Mouse (Mus musculus) ES-CJ7 (cell line): Measurements from ENCODE around the gene Sgf29.

Experiments used
- DNase-seq: peaks from one replicate; pipeline ENCODE4 v3.0.0; 2011; ENCODE audit warnings: low read depth, low spot score

Gene Sgf29

GRCm38 (mm10) chr7:126636733-126637520, 12.2 kb upstream of the Sgf29 start:
- peak; percentile 67 for DNase-seq

- no peak for DNase-seq
These were observed 6.4 kb upstream of the Sgf29 start for GRCm38 (mm10) chr7:126642545-126643243.

DNA sequence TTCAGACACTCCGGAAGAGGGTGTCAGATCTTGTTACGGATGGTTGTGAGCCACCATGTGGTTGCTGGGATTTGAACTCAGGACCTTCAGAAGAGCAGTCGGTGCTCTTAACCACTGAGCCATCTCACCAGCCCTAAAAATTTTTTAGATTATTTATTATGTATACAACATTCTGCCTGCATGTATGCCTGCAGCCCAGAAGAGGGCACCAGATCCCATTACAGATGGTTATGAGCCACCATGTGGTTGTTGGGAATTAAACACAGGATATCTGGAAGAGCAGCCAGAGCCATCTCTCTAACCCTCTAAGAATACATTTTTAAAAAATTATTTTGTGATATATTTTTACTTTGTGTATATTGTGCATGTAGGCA, 5.9 kb upstream of the Sgf29 start:
- peak; percentile 45 for DNase-seq

DNA sequence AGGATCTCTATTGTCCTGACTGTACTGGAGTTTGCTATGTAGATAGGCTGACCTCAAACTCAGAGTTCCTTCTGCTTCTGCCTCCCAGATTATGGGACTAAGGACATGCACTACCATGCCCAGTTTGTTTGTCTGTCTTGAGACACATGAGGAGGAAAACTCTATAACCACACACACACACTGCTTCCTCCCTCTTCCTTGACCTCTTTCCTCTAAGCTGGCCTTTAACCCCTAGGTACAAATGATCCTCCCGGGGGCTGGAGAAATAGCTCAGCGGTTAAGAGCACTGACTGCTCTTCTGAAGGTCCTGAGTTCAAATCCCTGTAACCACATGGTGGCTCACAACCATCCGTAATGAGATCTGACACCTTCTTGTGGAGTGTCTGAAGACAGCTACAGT, 4.8 kb upstream of the Sgf29 start:
- DNase-seq, result no peak

DNA sequence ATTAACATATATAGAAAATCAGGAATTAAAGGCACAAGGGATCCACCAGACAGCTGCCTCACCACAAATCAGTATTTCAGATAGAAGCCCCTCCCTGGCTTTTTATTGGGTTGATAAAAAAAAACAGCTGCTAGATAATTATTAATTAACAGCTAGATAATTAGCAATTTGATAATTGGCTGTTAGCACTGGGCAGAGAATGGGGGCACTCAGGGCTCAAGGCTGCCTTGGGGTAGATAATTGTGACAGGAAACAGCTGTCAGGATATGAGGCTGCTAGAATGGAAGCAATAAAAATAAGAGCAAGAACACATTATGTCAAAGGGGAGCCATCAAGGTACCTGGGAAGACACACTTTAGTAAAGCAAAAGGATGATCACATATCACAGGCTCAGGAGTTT, 4.2 kb upstream of the Sgf29 start:
- DNase-seq, result no peak

DNA sequence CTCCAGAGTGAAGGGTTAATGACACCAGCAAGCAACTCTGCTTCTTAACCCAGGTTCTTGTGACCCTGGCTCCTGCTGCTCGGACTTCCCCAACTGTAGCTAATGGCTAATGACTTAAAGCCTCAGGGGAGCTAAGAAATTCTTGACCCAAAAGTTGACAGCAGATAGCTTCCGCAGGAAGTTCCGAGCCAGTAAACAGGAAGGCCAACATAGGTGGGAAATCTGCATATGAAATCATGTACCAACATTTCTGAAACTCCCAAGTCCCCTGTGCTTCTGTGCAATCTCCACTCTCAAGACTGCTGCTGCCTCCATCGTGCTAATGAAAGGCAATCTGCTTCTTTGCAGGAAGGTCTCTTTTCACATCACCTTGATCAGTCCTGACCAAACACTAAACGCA, 3.4 kb upstream of the Sgf29 start:
- no peak for DNase-seq

GRCm38 (mm10) chr7:126648486-126648885, 623 bp upstream of the Sgf29 start:
- peak; percentile 70 for DNase-seq

DNA sequence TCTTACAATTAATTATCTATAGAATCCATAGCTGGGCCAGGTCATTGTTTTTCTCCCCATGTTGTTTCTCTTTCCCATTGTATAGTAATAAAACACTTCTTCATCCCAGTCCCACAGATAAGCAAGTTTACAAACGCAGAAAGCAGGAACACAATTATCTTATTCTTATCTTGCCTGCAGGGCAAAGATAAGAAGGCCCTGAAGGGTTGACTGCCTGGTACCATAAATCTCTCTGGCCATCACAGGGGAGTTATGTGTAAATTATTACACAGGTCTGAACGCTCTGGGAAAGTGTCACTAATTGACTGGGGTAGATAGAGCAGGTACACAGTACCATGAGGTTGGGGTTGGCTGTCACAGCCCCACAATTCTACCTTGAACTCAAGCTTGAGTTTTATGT, 1.7 kb downstream of the Sgf29 start:
- no peak for DNase-seq

GRCm38 (mm10) chr7:126653991-126654390, 4.9 kb downstream of the Sgf29 start:
- DNase-seq, result no peak

GRCm38 (mm10) chr7:126655695-126656094, 6.6 kb downstream of the Sgf29 start:
- DNase-seq, result no peak

GRCm38 (mm10) chr7:126657522-126657921, 8.4 kb downstream of the Sgf29 start:
- DNase-seq, result no peak

DNA sequence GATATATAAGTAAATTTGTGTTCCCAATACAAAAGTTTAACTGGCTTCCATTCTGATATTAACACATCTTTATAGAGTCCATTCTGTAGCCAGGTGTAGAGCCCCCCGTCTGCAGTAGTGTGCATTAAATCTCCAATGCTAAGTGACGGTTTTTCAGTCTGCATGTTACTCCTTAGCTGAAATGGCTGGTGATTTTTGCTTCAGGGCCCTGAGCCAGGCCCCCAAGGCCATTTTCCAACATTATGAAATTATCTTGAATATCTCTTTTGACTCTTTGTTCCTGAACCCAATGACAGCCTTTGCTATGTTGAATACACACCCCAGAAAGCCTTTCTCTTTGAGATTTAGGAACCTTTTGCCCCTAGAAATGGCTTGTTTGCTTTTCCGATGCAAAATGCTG, 10.7 kb downstream of the Sgf29 start:
- DNase-seq, result no peak

DNA sequence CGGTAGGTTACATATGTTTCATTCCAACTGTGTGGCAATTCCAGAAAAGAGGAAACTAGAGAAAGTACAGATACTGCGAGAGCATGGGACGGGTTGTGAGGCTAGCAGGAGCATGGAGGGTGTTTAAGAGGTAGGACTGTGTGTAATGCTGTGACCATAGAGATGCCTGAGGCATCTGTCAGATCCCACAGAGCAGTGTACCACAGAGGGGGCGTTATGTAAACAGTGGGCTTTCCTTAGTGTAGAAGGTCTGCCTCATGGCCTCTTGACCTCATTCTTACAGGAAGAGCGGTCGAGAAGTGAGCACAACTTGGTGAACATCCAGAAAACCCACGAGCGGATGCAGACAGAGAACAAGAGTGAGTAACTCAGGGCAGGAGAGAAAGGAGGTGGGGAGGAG, 14.5 kb downstream of the Sgf29 start:
- DNase-seq, result no peak

DNA sequence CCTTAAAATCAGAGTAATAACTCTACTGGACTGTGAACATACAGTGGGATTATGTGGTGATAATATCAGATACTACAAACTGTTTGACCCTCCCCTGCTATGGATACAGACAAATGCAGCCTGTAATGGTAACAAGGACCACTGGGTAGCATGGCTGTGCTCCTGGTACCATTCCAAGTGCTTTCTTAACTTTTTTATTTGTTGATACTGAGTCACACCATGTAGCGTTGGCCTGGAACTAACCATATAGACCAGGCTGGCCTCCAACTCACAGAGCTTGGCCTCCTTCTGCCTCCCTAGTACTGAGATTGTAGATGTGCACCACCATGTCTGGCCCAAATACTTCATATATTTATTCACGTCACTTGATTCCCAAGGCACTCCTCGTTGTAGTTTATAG, 16.2 kb downstream of the Sgf29 start:
- DNase-seq, result no peak

- no peak for DNase-seq
These were observed 18.5 kb downstream of the Sgf29 start for GRCm38 (mm10) chr7:126667495-126668090.

GRCm38 (mm10) chr7:126668452-126668851, 19.3 kb downstream of the Sgf29 start:
- DNase-seq, result no peak

- no peak for DNase-seq
These were observed 21.0 kb downstream of the Sgf29 start for GRCm38 (mm10) chr7:126670152-126670551.

DNA sequence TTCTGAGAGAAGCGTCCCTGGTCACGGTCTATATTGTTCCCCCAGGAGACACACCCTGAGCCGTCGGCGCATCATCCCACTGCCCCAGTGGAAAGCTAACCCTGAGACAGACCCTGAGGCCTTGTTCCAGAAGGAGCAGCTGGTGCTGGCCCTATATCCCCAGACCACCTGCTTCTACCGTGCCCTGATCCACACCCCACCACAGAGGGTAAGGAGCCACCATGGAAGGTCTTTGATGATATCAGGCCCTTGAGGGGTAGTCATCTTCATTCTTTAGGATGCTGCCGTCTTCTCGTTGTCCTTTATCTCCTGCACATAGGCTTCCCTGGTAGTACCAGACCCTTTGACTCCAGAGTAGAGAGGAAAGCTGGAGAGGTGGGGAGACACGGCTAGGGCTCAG, 23.0 kb downstream of the Sgf29 start:
- DNase-seq, result no peak

GRCm38 (mm10) chr7:126675104-126675503, 26.0 kb downstream of the Sgf29 start:
- no peak for DNase-seq

DNA sequence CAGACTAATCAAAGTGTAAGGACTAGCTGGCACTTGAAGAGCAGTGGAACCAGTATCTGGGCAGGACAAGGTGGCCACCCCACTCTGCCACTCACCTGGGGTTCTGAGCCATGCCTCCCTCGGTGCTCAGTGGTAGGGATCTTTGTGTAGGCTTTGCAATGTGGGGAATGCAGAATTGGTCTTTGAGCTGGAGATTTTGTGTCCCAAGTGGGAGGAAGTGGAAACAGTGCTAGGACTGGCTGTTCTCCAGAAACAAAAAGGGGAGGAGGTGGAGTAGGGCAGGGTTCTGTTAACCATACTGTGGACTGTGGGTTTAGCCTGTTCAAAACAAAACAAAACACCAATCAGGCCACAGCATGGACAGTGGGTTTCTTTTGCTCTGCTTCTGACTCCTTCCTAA, 27.1 kb downstream of the Sgf29 start, which contains the start of gene Sult1a1:
Gene Sult1a1, minus strand, starts transcription at position 226 of the 400 bp plus-strand sequence.
- no peak for DNase-seq

- DNase-seq, result no peak
These were observed 27.6 kb downstream of the Sgf29 start for GRCm38 (mm10) chr7:126676631-126677220.

- no peak for DNase-seq
These were observed 29.6 kb downstream of the Sgf29 start for GRCm38 (mm10) chr7:126678545-126679341.
